Mouse (Mus musculus) heart, embryonic 13.5 days (tissue): ENCODE results near the gene Ube2d3. TPM values are rescaled to one million over a fixed set of nuclear protein-coding genes. Genes with fewer than 3 reads are reported as not detected.
"Not testable (repeated sequence)": the region's sequence is repeated elsewhere in the genome, so short reads cannot be mapped to it uniquely, and the experiment has no call there.

Source experiments
- ATAC-seq: fragments of 200-750 bp; cut with Nextera tagmentation; 2 replicates; pipeline ENCODE4 v1.8.0; 2017; ENCODE audit warnings: moderate TSS enrichment; ENCODE audit not compliant: insufficient number of reproducible peaks, low FRiP score, low TSS enrichment; ENCODE audit errors: extremely low read depth
- H3K27ac ChIP-seq: fragments of 300-500 bp; sonication (generic); replicated peaks from 2 replicates; pipeline ENCODE4 v1.5.1; 2015; ENCODE audit warnings: moderate library complexity, mild to moderate bottlenecking, inconsistent platforms
- H3K27me3 ChIP-seq: fragments of 300-500 bp; sonication (generic); replicated peaks from 2 replicates; pipeline ENCODE4 v1.6.1; 2015; ENCODE audit warnings: mild to moderate bottlenecking, inconsistent platforms
- H3K36me3 ChIP-seq: fragments of 300-500 bp; sonication (generic); 2 replicates; pipeline ENCODE4 v1.6.1; 2015; ENCODE audit warnings: mild to moderate bottlenecking, inconsistent platforms
- H3K4me1 ChIP-seq: fragments of 300-500 bp; sonication (generic); 2 replicates; pipeline ENCODE4 v1.6.1; 2015; ENCODE audit warnings: inconsistent platforms
- H3K4me2 ChIP-seq: fragments of 300-500 bp; sonication (generic); 2 replicates; pipeline ENCODE4 v1.6.1; 2015; ENCODE audit warnings: inconsistent platforms, mild to moderate bottlenecking, moderate library complexity
- H3K4me3 ChIP-seq: fragments of 300-500 bp; sonication (generic); 2 replicates; pipeline ENCODE4 v1.5.1; 2015; ENCODE audit warnings: moderate library complexity, mild to moderate bottlenecking, inconsistent platforms
- H3K9ac ChIP-seq: fragments of 300-500 bp; sonication (generic); 2 replicates; pipeline ENCODE4 v1.6.1; 2015; ENCODE audit warnings: inconsistent platforms, mild to moderate bottlenecking, moderate library complexity
- H3K9me3 ChIP-seq: fragments of 300-500 bp; sonication (generic); 2 replicates; pipeline ENCODE4 v1.6.1; 2016; ENCODE audit warnings: inconsistent platforms
- WGBS: fragments of 180-500 bp; shearing (Covaris S2); methylation state at CpG from one replicate; pipeline ENCODE4 v1.1.7; 2015; ENCODE audit warnings: mixed read lengths; 5-methylcytosine and 5-hydroxymethylcytosine counted together
- polyA plus RNA-seq: library from polyadenylated mRNA; unstranded; fragments of >200 nt; fragmentation: Nextera tagmentation; extraction: Ambion mirVana; gene quantifications from 2 replicates; pipeline ENCODE4 v1.2.1, GENCODE M21; 2015

Gene Ube2d3
- polyA plus RNA-seq, 1 experiment from 2014 or later, result 398 TPM

- Histone ChIP-seq H3K4me3 (no peak overlapping the region), H3K9ac (no peak overlapping the region), H3K4me1 (no peaks in the 10 kb centered on the region), H3K9me3 (no peaks in the 10 kb centered on the region), H3K27me3 (no peaks in the 10 kb centered on the region), H3K4me2 (no peak overlapping the region), H3K36me3 (no peaks in the 10 kb centered on the region), H3K27ac (no peak overlapping the region)
- no peak for ATAC-seq
- WGBS, result 62% methylated on average over 6 of the region's 6 CpGs
These were observed 38.3 kb downstream of the Ube2d3 start for GRCm38 (mm10) chr3:135476286-135476685.

DNA sequence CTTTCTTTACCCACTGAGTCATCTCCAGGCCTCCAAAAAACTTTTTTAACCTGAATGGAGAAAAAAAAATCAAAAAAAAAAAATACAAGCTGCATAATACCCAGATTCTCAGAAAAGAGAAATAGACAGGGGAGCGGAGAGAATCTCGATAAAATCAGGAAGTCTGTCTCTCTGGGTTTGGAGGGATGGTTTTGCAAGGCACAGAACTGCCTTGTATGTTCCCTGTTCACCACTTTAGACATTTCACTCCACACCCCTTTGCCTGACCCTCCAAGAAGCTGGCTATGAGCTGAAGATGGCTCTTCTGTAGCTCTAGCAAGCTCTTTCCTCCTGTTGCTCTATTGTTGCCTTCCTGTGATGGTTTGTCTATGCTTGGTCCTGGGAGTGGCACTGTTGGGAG, 39.0 kb downstream of the Ube2d3 start:
- Histone ChIP-seq H3K9ac (no peak overlapping the region), H3K27me3 (no peaks in the 10 kb centered on the region), H3K27ac (no peak overlapping the region), H3K9me3 (no peaks in the 10 kb centered on the region), H3K36me3 (no peaks in the 10 kb centered on the region), H3K4me3 (no peak overlapping the region), H3K4me1 (no peaks in the 10 kb centered on the region), H3K4me2 (no peak overlapping the region)
- no peak for ATAC-seq
- WGBS, result 90% methylated on average over 2 of the region's 2 CpGs

GRCm38 (mm10) chr3:135479090-135479489, 41.1 kb downstream of the Ube2d3 start:
- WGBS, result 76% methylated on average over 5 of the region's 5 CpGs
- not testable (repeated sequence) for ATAC-seq

GRCm38 (mm10) chr3:135480767-135481166, 42.8 kb downstream of the Ube2d3 start:
- Histone ChIP-seq H3K9me3 (no peaks in the 10 kb centered on the region), H3K4me3 (no peak overlapping the region), H3K27me3 (no peaks in the 10 kb centered on the region), H3K4me2 (no peak overlapping the region), H3K27ac (no peak overlapping the region), H3K36me3 (no peaks in the 10 kb centered on the region), H3K4me1 (peaks cover 4% of the 10 kb centered on the region), H3K9ac (no peak overlapping the region)
- 82% methylated on average over 6 of the region's 6 CpGs for WGBS
- ATAC-seq, result no peak

More at GRCm38 (mm10) chr3:135479090-135479489, 41.1 kb downstream of the Ube2d3 start:
- H3K9ac ChIP-seq, H3K36me3 ChIP-seq, H3K4me3 ChIP-seq, H3K4me2 ChIP-seq, H3K9me3 ChIP-seq, H3K27me3 ChIP-seq, H3K4me1 ChIP-seq, H3K27ac ChIP-seq: not testable (repeated sequence)

GRCm38 (mm10) chr3:135481608-135482007, 43.7 kb downstream of the Ube2d3 start:
- no peak overlapping the region for H3K4me2 ChIP-seq
- WGBS, result 75% methylated on average over 3 of the region's 3 CpGs
- H3K4me3 ChIP-seq, result no peak overlapping the region
- peaks cover 4% of the 10 kb centered on the region for H3K4me1 ChIP-seq
- H3K27ac ChIP-seq, result no peak overlapping the region
- no peak overlapping the region for H3K9ac ChIP-seq
- ATAC-seq, result no peak
- H3K9me3 ChIP-seq, result no peaks in the 10 kb centered on the region
- H3K36me3 ChIP-seq, result no peaks in the 10 kb centered on the region
- H3K27me3 ChIP-seq, result no peaks in the 10 kb centered on the region

DNA sequence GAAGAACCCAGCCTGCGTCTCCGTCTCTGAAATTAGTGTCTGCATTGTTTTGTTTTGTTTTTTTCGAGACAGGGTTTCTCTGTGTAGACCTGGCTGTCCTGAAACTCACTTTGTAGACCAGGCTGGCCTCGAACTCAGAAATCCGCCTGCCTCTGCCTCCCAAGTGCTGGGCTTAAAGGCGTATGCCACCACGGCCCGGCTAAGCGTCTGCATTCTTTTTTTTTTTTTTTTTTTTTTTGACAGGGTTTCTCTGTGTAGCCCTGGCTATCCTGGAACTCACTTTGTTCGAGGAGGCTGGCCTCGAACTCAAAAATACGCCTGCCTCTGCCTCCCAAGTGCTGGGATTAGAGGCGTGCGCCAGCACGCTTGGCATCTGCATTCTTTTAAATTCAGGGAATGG, 46.7 kb downstream of the Ube2d3 start:
- not testable (repeated sequence) for H3K27ac ChIP-seq, H3K27me3 ChIP-seq, ATAC-seq, H3K9me3 ChIP-seq, H3K36me3 ChIP-seq
- Histone ChIP-seq H3K4me3 (peak overlapping the region; percentile 91), H3K4me1 (peaks cover 17% of the 10 kb centered on the region), H3K4me2 (peak overlapping the region; percentile 92), H3K9ac (peak overlapping the region; percentile 93; the same call in 1 of the 2 replicates)
- WGBS, result 82% methylated on average over 15 of the region's 15 CpGs

GRCm38 (mm10) chr3:135485128-135485899, 47.4 kb downstream of the Ube2d3 start, which contains the start of gene Manba:
TSS of gene Manba (plus strand) at chr3:135485611.
- Histone ChIP-seq H3K36me3 (peaks cover 4% of the 10 kb centered on the region; the same call in 1 of the 2 replicates), H3K4me1 (peaks cover 17% of the 10 kb centered on the region), H3K27me3 (no peaks in the 10 kb centered on the region), H3K4me3 (peak within 1 kb of the TSS; percentile 91), H3K9ac (peak within 1 kb of the TSS; percentile 93), H3K4me2 (peak within 1 kb of the TSS; percentile 92), H3K9me3 (no peaks in the 10 kb centered on the region), H3K27ac (peak within 1 kb of the TSS; percentile 84)
- ATAC-seq, result peak; percentile 91
- 2% methylated on average over 48 of the region's 48 CpGs for WGBS

DNA sequence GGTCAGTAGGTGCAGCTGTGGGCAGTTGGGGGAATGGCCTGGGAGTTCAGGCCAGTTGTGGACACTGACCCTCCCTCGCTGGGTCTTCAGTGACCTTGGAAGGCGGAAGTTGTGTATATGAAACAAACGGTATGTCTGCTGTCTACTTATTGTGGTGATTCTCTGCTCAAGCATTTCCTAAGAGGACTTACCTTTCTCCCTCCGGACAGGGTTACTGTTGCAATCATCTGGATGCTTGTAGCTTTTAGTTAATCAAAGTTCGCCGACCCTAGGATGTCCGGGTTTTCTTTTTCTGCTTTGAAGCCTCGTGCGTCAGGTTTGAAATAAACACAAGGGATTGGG, 47.9 kb downstream of the Ube2d3 start:
- 11% methylated on average over 9 of the region's 9 CpGs for WGBS
- H3K36me3 ChIP-seq, result peaks cover 9% of the 10 kb centered on the region
- H3K27me3 ChIP-seq, result no peaks in the 10 kb centered on the region
- peaks cover 17% of the 10 kb centered on the region for H3K4me1 ChIP-seq
- H3K4me2 ChIP-seq, result peak overlapping the region; percentile 92
- H3K9ac ChIP-seq, result peak overlapping the region; percentile 93
- H3K27ac ChIP-seq, result peak overlapping the region; percentile 84
- H3K9me3 ChIP-seq, result no peaks in the 10 kb centered on the region
- ATAC-seq, result no peak
- peak overlapping the region; percentile 91 for H3K4me3 ChIP-seq

GRCm38 (mm10) chr3:135486351-135486750, 48.4 kb downstream of the Ube2d3 start:
- Histone ChIP-seq H3K9me3 (no peaks in the 10 kb centered on the region), H3K4me1 (peaks cover 17% of the 10 kb centered on the region), H3K27me3 (no peaks in the 10 kb centered on the region), H3K9ac (peak overlapping the region; percentile 93), H3K27ac (peak overlapping the region; percentile 84; the same call in 1 of the 2 replicates), H3K4me2 (peak overlapping the region; percentile 92), H3K4me3 (peak overlapping the region; percentile 91), H3K36me3 (peaks cover 14% of the 10 kb centered on the region)
- ATAC-seq, result no peak
- WGBS, result 62% methylated on average over 5 of the region's 5 CpGs

- H3K4me2 ChIP-seq, result no peak overlapping the region
- H3K27ac ChIP-seq, result no peak overlapping the region
- no peak overlapping the region for H3K4me3 ChIP-seq
- WGBS, result 59% methylated on average over 4 of the region's 4 CpGs
- peaks cover 17% of the 10 kb centered on the region for H3K4me1 ChIP-seq
- peaks cover 19% of the 10 kb centered on the region for H3K36me3 ChIP-seq
- no peak for ATAC-seq
- H3K27me3 ChIP-seq, result no peaks in the 10 kb centered on the region
- no peaks in the 10 kb centered on the region for H3K9me3 ChIP-seq
- H3K9ac ChIP-seq, result no peak overlapping the region
These were observed 49.9 kb downstream of the Ube2d3 start for GRCm38 (mm10) chr3:135487803-135488202.

GRCm38 (mm10) chr3:135489865-135490520, 52.0 kb downstream of the Ube2d3 start:
- Histone ChIP-seq H3K27ac (no peak overlapping the region), H3K4me1 (peaks cover 15% of the 10 kb centered on the region), H3K9me3 (no peaks in the 10 kb centered on the region), H3K9ac (no peak overlapping the region), H3K4me2 (no peak overlapping the region), H3K27me3 (no peaks in the 10 kb centered on the region), H3K36me3 (peaks cover 19% of the 10 kb centered on the region), H3K4me3 (no peak overlapping the region)
- 75% methylated on average over 5 of the region's 5 CpGs for WGBS
- no peak for ATAC-seq
